Mouse (Mus musculus): ENCODE measurements around the gene Plekha7. TPM values are rescaled to one million over a fixed set of nuclear protein-coding genes. Genes with fewer than 3 reads are reported as not detected.

Plekha7 gene
- polyA plus RNA-seq, 1 experiment = not detected

- Histone ChIP-seq H3K4me1 (ENCODE audit: control insufficient read depth, insufficient read depth, low read length) (peaks cover 13% of the 10 kb centered on the region), H3K4me3 (ENCODE audit: insufficient read depth, low read depth, low read length) (no peak overlapping the region), H3K27ac (ENCODE audit: insufficient read depth, low read depth, low read length) (no peak overlapping the region)
- WGBS = 93% methylated on average over 7 of the region's 7 CpGs
- no peak for TF ChIP-seq POLR2A (IDR thresholded peaks at IDR 0.05; ENCODE audit: insufficient read depth, low read depth, low read length)
- no peak for TF ChIP-seq CTCF (IDR thresholded peaks at IDR 0.05; ENCODE audit: insufficient read depth, low read depth, low read length)
Measured at GRCm38 (mm10) chr7:116192966-116193365, 115.2 kb downstream of the Plekha7 start.

- Histone ChIP-seq H3K27ac (ENCODE audit: insufficient read depth, low read depth, low read length) (no peak overlapping the region), H3K4me3 (ENCODE audit: insufficient read depth, low read depth, low read length) (no peak overlapping the region), H3K4me1 (ENCODE audit: control insufficient read depth, insufficient read depth, low read length) (peaks cover 12% of the 10 kb centered on the region)
- TF ChIP-seq CTCF (IDR thresholded peaks at IDR 0.05; ENCODE audit: insufficient read depth, low read depth, low read length) (no peak), POLR2A (IDR thresholded peaks at IDR 0.05; ENCODE audit: insufficient read depth, low read depth, low read length) (no peak)
- 80% methylated on average over 4 of the region's 4 CpGs for WGBS
Measured at GRCm38 (mm10) chr7:116192096-116192595, 116.0 kb downstream of the Plekha7 start.

- no peak overlapping the region for H3K27ac ChIP-seq (ENCODE audit: insufficient read depth, low read depth, low read length)
- 30% methylated on average over 3 of the region's 3 CpGs for WGBS
- H3K4me3 ChIP-seq (ENCODE audit: insufficient read depth, low read depth, low read length) = no peak overlapping the region
- TF ChIP-seq CTCF (IDR thresholded peaks at IDR 0.05; ENCODE audit: insufficient read depth, low read depth, low read length) (no peak), POLR2A (IDR thresholded peaks at IDR 0.05; ENCODE audit: insufficient read depth, low read depth, low read length) (no peak)
- peaks cover 15% of the 10 kb centered on the region for H3K4me1 ChIP-seq (ENCODE audit: control insufficient read depth, insufficient read depth, low read length)
Measured at GRCm38 (mm10) chr7:116191138-116191537, 117.0 kb downstream of the Plekha7 start.

- 44% methylated on average over 9 of the region's 9 CpGs for WGBS
- no peak overlapping the region for H3K27ac ChIP-seq (ENCODE audit: insufficient read depth, low read depth, low read length)
- no peak for TF ChIP-seq POLR2A (IDR thresholded peaks at IDR 0.05; ENCODE audit: insufficient read depth, low read depth, low read length)
- TF ChIP-seq CTCF (IDR thresholded peaks at IDR 0.05; ENCODE audit: insufficient read depth, low read depth, low read length) = no peak
- H3K4me3 ChIP-seq (ENCODE audit: insufficient read depth, low read depth, low read length) = no peak overlapping the region
- peaks cover 18% of the 10 kb centered on the region for H3K4me1 ChIP-seq (ENCODE audit: control insufficient read depth, insufficient read depth, low read length)
Measured at GRCm38 (mm10) chr7:116189708-116190107, 118.5 kb downstream of the Plekha7 start.

GRCm38 (mm10) chr7:116188391-116188790 lies 119.8 kb downstream of the Plekha7 start:
- WGBS = 88% methylated on average over 5 of the region's 5 CpGs
- no peak for TF ChIP-seq CTCF (IDR thresholded peaks at IDR 0.05; ENCODE audit: insufficient read depth, low read depth, low read length)
- TF ChIP-seq POLR2A (IDR thresholded peaks at IDR 0.05; ENCODE audit: insufficient read depth, low read depth, low read length) = no peak
- no peak overlapping the region for H3K27ac ChIP-seq (ENCODE audit: insufficient read depth, low read depth, low read length)
- no peak overlapping the region for H3K4me3 ChIP-seq (ENCODE audit: insufficient read depth, low read depth, low read length)
- peaks cover 23% of the 10 kb centered on the region for H3K4me1 ChIP-seq (ENCODE audit: control insufficient read depth, insufficient read depth, low read length)

GRCm38 (mm10) chr7:116187521-116187920 lies 120.7 kb downstream of the Plekha7 start:
- no peak overlapping the region for H3K27ac ChIP-seq (ENCODE audit: insufficient read depth, low read depth, low read length)
- H3K4me3 ChIP-seq (ENCODE audit: insufficient read depth, low read depth, low read length) = no peak overlapping the region
- H3K4me1 ChIP-seq (ENCODE audit: control insufficient read depth, insufficient read depth, low read length) = peaks cover 25% of the 10 kb centered on the region
- TF ChIP-seq POLR2A (IDR thresholded peaks at IDR 0.05; ENCODE audit: insufficient read depth, low read depth, low read length) = no peak
- TF ChIP-seq CTCF (IDR thresholded peaks at IDR 0.05; ENCODE audit: insufficient read depth, low read depth, low read length) = no peak
- 73% methylated on average over 3 of the region's 3 CpGs for WGBS

- Histone ChIP-seq H3K4me1 (ENCODE audit: control insufficient read depth, insufficient read depth, low read length) (peaks cover 32% of the 10 kb centered on the region), H3K4me3 (ENCODE audit: insufficient read depth, low read depth, low read length) (no peak overlapping the region), H3K27ac (ENCODE audit: insufficient read depth, low read depth, low read length) (no peak overlapping the region)
- TF ChIP-seq POLR2A (IDR thresholded peaks at IDR 0.05; ENCODE audit: insufficient read depth, low read depth, low read length) (no peak), CTCF (IDR thresholded peaks at IDR 0.05; ENCODE audit: insufficient read depth, low read depth, low read length) (no peak)
- 87% methylated on average over 1 of the region's 1 CpGs for WGBS
Measured at GRCm38 (mm10) chr7:116186847-116187246, 121.3 kb downstream of the Plekha7 start.

GRCm38 (mm10) chr7:116186156-116186555 lies 122.0 kb downstream of the Plekha7 start:
- peaks cover 34% of the 10 kb centered on the region for H3K4me1 ChIP-seq (ENCODE audit: control insufficient read depth, insufficient read depth, low read length)
- no peak overlapping the region for H3K4me3 ChIP-seq (ENCODE audit: insufficient read depth, low read depth, low read length)
- H3K27ac ChIP-seq (ENCODE audit: insufficient read depth, low read depth, low read length) = no peak overlapping the region
- 65% methylated on average over 5 of the region's 5 CpGs for WGBS
- no peak for TF ChIP-seq CTCF (IDR thresholded peaks at IDR 0.05; ENCODE audit: insufficient read depth, low read depth, low read length)
- TF ChIP-seq POLR2A (IDR thresholded peaks at IDR 0.05; ENCODE audit: insufficient read depth, low read depth, low read length) = no peak

GRCm38 (mm10) chr7:116184358-116185057 lies 123.7 kb downstream of the Plekha7 start:
- no peak for TF ChIP-seq POLR2A (IDR thresholded peaks at IDR 0.05; ENCODE audit: insufficient read depth, low read depth, low read length)
- TF ChIP-seq CTCF (IDR thresholded peaks at IDR 0.05; ENCODE audit: insufficient read depth, low read depth, low read length) = no peak
- Histone ChIP-seq H3K4me3 (ENCODE audit: insufficient read depth, low read depth, low read length) (no peak overlapping the region), H3K27ac (ENCODE audit: insufficient read depth, low read depth, low read length) (no peak overlapping the region), H3K4me1 (ENCODE audit: control insufficient read depth, insufficient read depth, low read length) (peaks cover 41% of the 10 kb centered on the region)
- WGBS = 58% methylated on average over 11 of the region's 11 CpGs

Measured in olfactory bulb, adult 2 months (tissue).